Mouse (Mus musculus) embryonic facial prominence, embryonic 15.5 days (tissue): ENCODE data around the gene Lrtm1. TPM values are rescaled to one million over a fixed set of nuclear protein-coding genes. Genes with fewer than 3 reads are reported as not detected.

Experiments used
- ATAC-seq: fragments of 200-750 bp; cut with Nextera tagmentation; 2 replicates; pipeline ENCODE4 v1.8.0; 2017; ENCODE audit warnings: low read depth, moderate TSS enrichment; ENCODE audit not compliant: insufficient number of reproducible peaks, low FRiP score, low TSS enrichment
- H3K27ac ChIP-seq: fragments of 300-500 bp; sonication (generic); replicated peaks from 2 replicates; pipeline ENCODE4 v1.5.1; 2015; ENCODE audit warnings: mild to moderate bottlenecking, inconsistent platforms
- H3K27me3 ChIP-seq: fragments of 300-500 bp; sonication (generic); 2 replicates; pipeline ENCODE4 v1.6.1; 2015; ENCODE audit warnings: inconsistent platforms
- H3K36me3 ChIP-seq: fragments of 300-500 bp; sonication (generic); 2 replicates; pipeline ENCODE4 v1.6.1; 2015; ENCODE audit warnings: mild to moderate bottlenecking, inconsistent platforms
- H3K4me1 ChIP-seq: fragments of 300-500 bp; sonication (generic); 2 replicates; pipeline ENCODE4 v1.6.1; 2015; ENCODE audit warnings: inconsistent platforms
- H3K4me2 ChIP-seq: fragments of 300-500 bp; sonication (generic); replicated peaks from 2 replicates; pipeline ENCODE4 v1.6.1; 2015; ENCODE audit warnings: mild to moderate bottlenecking, inconsistent platforms
- H3K4me3 ChIP-seq: fragments of 300-500 bp; sonication (generic); replicated peaks from 2 replicates; pipeline ENCODE4 v1.5.1; 2015; ENCODE audit warnings: mild to moderate bottlenecking, inconsistent platforms
- H3K9ac ChIP-seq: fragments of 300-500 bp; sonication (generic); 2 replicates; pipeline ENCODE4 v1.6.1; 2015; ENCODE audit warnings: inconsistent platforms
- H3K9me3 ChIP-seq: fragments of 300-500 bp; sonication (generic); replicated peaks from 2 replicates; pipeline ENCODE4 v1.6.1; 2016; ENCODE audit warnings: inconsistent platforms
- WGBS: fragments of 180-500 bp; shearing (Covaris S2); methylation state at CpG from one replicate; pipeline ENCODE4 v1.1.7; 2015; 5-methylcytosine and 5-hydroxymethylcytosine counted together
- polyA plus RNA-seq: library from polyadenylated mRNA; unstranded; fragments of >200 nt; fragmentation: Nextera tagmentation; extraction: Ambion mirVana; gene quantifications from 2 replicates; pipeline ENCODE4 v1.2.1, GENCODE M21; 2015

The Lrtm1 gene
- polyA plus RNA-seq = 0.61 and 0.98 TPM in 2 replicates

DNA sequence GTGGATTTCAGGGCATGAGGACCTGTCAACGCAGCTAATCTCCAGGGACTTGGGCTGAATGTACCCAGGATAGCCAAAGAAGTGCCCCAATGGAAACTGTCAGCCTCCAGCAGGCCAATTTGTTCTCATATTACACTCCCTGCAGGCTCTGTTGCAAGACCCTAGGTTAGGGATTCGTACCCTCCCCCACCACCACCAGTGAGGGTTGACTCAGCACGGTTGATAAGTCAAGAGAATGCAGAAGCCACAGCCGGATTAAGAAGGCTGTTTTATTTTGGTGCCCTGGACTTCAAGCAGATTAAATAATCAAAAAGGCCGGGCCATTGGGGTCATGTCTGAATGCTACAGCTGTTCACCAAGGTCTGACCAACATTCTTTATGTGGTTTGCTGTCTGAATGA is at the start of gene Lrtm1:
Gene Lrtm1, plus strand, starts transcription at position 326 of the 400 bp plus-strand sequence.
- no peaks in the 10 kb centered on the region for H3K36me3 ChIP-seq
- no peaks in the 10 kb centered on the region for H3K27me3 ChIP-seq
- H3K4me3 ChIP-seq = no peak within 1 kb of the TSS
- 23% methylated on average over 5 of the region's 5 CpGs for WGBS
- H3K9ac ChIP-seq = no peak within 1 kb of the TSS
- no peaks in the 10 kb centered on the region for H3K9me3 ChIP-seq
- peaks cover 24% of the 10 kb centered on the region for H3K4me1 ChIP-seq
- peak; percentile 70; the same call in 1 of the 2 replicates for ATAC-seq
- H3K4me2 ChIP-seq = no peak within 1 kb of the TSS
- H3K27ac ChIP-seq = 0 out of 2 replicates have a peak within 1 kb of the TSS, but pooled peaks have one; percentile 39

DNA sequence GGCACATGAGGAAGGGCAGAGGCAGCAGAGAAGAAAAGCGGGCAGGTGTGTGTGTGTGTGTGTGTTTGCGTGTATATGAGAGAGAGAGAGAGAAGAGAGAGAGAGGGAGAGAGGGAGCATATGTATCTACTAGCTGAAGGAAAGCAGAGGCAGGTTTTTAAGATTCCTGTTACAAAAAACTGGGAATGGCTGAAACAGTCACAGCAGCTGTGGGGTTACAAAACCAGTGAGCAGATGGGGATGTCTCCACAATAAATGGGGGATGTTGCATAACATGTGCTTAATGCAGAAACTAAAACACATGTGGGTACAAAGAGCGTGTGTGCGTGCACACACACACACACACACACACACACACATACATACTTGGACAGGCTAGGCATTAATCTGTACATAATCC is 48.8 kb upstream of the Lrtm1 start:
- ATAC-seq = no peak
- no peaks in the 10 kb centered on the region for H3K36me3 ChIP-seq
- 66% methylated on average over 4 of the region's 4 CpGs for WGBS
- no peak overlapping the region for H3K4me3 ChIP-seq
- H3K4me1 ChIP-seq = peaks cover 9% of the 10 kb centered on the region
- no peaks in the 10 kb centered on the region for H3K27me3 ChIP-seq
- no peak overlapping the region for H3K27ac ChIP-seq
- no peaks in the 10 kb centered on the region for H3K9me3 ChIP-seq
- no peak overlapping the region for H3K4me2 ChIP-seq
- no peak overlapping the region for H3K9ac ChIP-seq

DNA sequence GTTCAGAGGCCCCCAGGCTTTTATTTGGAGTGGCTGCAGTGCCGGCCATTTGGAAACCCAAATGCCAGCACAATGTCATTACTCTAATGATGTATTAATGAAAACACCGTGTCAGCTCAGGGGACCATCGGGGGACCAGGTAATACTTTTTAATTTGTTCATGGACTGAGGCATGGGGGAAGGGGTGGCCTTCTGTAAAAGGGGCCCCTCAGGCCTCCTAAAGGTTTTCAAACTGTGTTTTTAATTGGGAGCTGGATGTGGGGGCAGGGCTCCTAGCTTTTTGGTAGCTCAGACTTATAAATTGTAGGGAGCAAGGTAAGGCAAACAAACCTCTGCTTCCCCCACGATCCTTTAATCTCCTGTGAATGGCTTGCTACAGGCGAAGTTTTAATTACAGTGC is 45.4 kb upstream of the Lrtm1 start:
- Histone ChIP-seq H3K9ac (no peak overlapping the region), H3K9me3 (no peaks in the 10 kb centered on the region), H3K36me3 (no peaks in the 10 kb centered on the region), H3K4me1 (peaks cover 9% of the 10 kb centered on the region), H3K4me2 (no peak overlapping the region), H3K27me3 (no peaks in the 10 kb centered on the region), H3K27ac (no peak overlapping the region), H3K4me3 (no peak overlapping the region)
- ATAC-seq = no peak
- WGBS = 17% methylated on average over 5 of the region's 5 CpGs

DNA sequence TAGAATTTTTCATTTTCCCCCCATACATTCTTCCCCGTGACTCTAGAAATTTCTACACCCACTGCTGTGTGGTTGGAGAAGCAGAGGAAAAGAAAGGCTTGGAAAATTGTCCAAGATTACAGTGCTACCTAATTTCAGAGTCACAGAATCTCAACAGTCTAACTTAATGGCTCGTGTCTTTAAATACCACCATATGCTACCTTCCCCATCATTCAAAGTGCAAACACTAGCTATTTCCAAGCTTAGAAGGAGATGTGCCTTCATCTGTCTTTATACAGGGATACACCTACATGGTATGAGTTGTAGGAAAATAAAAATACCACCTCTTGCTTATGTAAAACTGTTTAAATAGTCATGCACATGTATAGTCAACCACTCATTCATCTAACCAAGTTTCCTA is 38.8 kb upstream of the Lrtm1 start:
- Histone ChIP-seq H3K9ac (no peak overlapping the region), H3K27ac (no peak overlapping the region), H3K27me3 (no peaks in the 10 kb centered on the region), H3K4me1 (peaks cover 3% of the 10 kb centered on the region; the same call in 1 of the 2 replicates), H3K9me3 (no peaks in the 10 kb centered on the region), H3K36me3 (no peaks in the 10 kb centered on the region), H3K4me2 (no peak overlapping the region), H3K4me3 (no peak overlapping the region)
- 87% methylated on average over 2 of the region's 2 CpGs for WGBS
- ATAC-seq = no peak

DNA sequence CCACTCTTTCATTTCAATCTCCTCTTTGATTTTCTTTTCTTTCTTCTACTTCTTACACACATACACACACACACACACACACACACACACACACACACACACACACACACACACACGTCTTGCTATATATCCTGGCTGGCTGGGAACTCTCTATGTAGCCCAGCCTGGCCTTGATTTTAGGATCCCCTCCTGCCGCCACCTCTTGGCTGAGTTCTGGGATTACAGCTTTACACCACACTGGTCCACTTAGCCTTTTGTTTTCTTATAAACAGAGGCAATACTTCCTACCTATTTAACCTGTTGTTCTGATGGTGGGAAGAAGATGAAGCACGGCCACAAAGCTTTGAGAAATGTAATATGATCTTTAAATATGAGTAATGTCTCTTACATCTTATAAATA is 37.5 kb upstream of the Lrtm1 start:
- H3K4me1 ChIP-seq = peaks cover 3% of the 10 kb centered on the region; the same call in 1 of the 2 replicates
- no peaks in the 10 kb centered on the region for H3K27me3 ChIP-seq
- no peak overlapping the region for H3K4me2 ChIP-seq
- no peaks in the 10 kb centered on the region for H3K36me3 ChIP-seq
- no peak overlapping the region for H3K4me3 ChIP-seq
- H3K9ac ChIP-seq = no peak overlapping the region
- no peak for ATAC-seq
- no peaks in the 10 kb centered on the region for H3K9me3 ChIP-seq
- WGBS = 39% methylated on average over 3 of the region's 3 CpGs
- no peak overlapping the region for H3K27ac ChIP-seq

- H3K4me2 ChIP-seq = no peak overlapping the region
- no peak for ATAC-seq
- WGBS = 68% methylated on average over 2 of the region's 2 CpGs
- H3K4me3 ChIP-seq = no peak overlapping the region
- H3K36me3 ChIP-seq = no peaks in the 10 kb centered on the region
- H3K9me3 ChIP-seq = no peaks in the 10 kb centered on the region
- H3K9ac ChIP-seq = no peak overlapping the region
- no peak overlapping the region for H3K27ac ChIP-seq
- H3K27me3 ChIP-seq = no peaks in the 10 kb centered on the region
- H3K4me1 ChIP-seq = peaks cover 10% of the 10 kb centered on the region
Measured at GRCm38 (mm10) chr14:28984276-28984675, 33.7 kb upstream of the Lrtm1 start.

- Histone ChIP-seq H3K27ac (peak overlapping the region; percentile 67), H3K4me2 (no peak overlapping the region), H3K36me3 (no peaks in the 10 kb centered on the region), H3K9me3 (no peaks in the 10 kb centered on the region), H3K27me3 (no peaks in the 10 kb centered on the region), H3K9ac (no peak overlapping the region), H3K4me3 (no peak overlapping the region), H3K4me1 (peaks cover 18% of the 10 kb centered on the region)
- 58% methylated on average over 7 of the region's 7 CpGs for WGBS
- no peak for ATAC-seq
Measured at GRCm38 (mm10) chr14:28988211-28988900, 29.7 kb upstream of the Lrtm1 start.

DNA sequence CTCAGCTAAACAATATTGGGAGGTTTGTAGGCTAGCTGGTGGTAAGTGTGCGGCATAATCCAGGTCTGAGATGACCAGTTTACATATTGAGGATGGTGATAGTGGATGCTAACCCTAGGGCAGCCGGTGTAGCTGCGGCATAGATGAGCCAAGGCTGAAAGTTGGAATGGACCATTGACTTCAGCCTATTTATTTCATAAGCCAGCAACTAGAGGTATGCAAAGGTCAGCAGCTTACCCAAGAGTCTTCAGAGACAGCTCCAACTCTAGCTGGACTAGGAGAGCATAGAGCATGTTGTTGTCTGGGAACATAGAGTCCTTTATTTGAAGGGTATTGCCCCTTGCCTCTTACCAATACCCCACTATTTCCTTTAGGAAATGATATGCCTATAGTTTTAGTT is 21.4 kb upstream of the Lrtm1 start:
- H3K9ac ChIP-seq = no peak overlapping the region
- H3K4me2 ChIP-seq = no peak overlapping the region
- H3K36me3 ChIP-seq = no peaks in the 10 kb centered on the region
- 96% methylated on average over 3 of the region's 3 CpGs for WGBS
- peak overlapping the region; percentile 48; the same call in 1 of the 2 replicates for H3K27ac ChIP-seq
- ATAC-seq = no peak
- no peak overlapping the region for H3K4me3 ChIP-seq
- peaks cover 14% of the 10 kb centered on the region for H3K4me1 ChIP-seq
- H3K9me3 ChIP-seq = no peaks in the 10 kb centered on the region
- H3K27me3 ChIP-seq = no peaks in the 10 kb centered on the region

DNA sequence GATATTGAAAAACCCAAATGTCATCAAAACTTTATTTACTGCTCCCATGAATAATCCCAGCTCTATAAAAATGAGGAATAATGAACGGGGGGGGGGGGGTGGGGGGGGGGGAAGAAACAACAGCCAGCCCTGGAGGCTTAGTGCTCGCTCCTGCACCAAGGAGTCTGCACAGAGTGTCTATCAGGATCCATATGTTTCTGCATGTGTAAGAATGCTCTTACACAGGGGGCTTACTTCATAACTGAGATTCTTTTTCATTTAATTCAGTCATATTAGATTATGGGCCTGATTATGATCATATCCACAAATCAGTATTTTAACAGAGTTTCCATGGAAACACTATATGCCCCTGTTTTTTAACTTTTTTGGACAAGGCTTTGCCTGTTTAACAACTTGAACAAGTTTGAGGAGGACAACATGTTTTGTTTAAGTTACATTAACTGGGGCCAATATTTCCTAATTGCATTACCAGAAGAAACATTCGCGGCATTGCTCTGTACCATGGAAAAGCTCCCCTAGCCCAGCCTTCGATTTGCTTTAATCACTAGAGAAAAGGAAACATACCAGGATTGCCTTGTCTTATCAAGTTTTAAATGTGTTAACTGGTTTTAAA is 12.7 kb upstream of the Lrtm1 start:
- H3K9ac ChIP-seq = no peak overlapping the region
- H3K9me3 ChIP-seq = no peaks in the 10 kb centered on the region
- H3K36me3 ChIP-seq = no peaks in the 10 kb centered on the region
- H3K27me3 ChIP-seq = no peaks in the 10 kb centered on the region
- H3K4me3 ChIP-seq = no peak overlapping the region
- no peak overlapping the region for H3K4me2 ChIP-seq
- peak; percentile 65; the same call in 1 of the 2 replicates for ATAC-seq
- WGBS = 41% methylated on average over 4 of the region's 5 CpGs
- 0 out of 2 replicates have a peak overlapping the region, but pooled peaks have one; percentile 55 for H3K27ac ChIP-seq
- H3K4me1 ChIP-seq = no peaks in the 10 kb centered on the region

DNA sequence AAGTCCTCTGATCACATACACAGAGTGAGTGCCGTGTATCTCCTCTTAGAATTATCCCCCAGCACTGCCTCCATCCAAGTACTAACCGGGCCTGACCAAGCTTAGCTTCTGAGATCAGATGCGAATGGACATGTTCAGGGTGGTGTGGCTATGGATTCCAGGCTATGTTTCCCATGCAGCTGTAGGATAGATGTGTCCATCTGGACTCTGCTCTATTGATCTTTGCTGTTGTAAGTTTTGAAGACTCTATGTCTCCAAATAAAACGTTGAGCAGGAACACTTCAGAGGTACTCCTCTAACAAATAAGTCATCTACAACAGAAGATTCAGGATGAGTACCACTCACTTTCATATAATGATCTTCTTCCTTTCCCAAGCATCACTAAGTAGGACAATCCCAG is 8.4 kb upstream of the Lrtm1 start:
- Histone ChIP-seq H3K4me1 (no peaks in the 10 kb centered on the region), H3K4me3 (no peak overlapping the region), H3K27ac (no peak overlapping the region), H3K36me3 (no peaks in the 10 kb centered on the region), H3K9me3 (no peaks in the 10 kb centered on the region), H3K27me3 (no peaks in the 10 kb centered on the region), H3K4me2 (no peak overlapping the region), H3K9ac (no peak overlapping the region)
- 83% methylated on average over 4 of the region's 4 CpGs for WGBS
- ATAC-seq = no peak

DNA sequence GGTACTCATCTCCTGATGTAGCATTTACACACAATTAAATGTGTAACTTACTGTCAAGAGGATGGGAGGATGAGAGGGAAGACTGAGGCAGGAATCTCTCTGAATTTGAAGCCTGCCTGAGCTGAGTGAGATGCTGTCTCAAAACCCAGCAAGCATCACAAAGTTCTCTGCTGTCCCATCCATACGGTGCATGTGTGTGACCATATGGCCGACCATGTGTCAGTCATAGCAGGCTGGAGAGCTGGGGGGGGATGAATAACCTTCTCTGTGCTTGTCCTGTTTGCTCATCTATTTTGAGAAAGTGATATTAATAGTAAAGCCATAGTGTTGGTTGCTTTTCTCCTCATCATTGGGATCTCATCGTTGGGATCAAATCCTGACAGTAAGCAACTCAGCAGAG is 4.8 kb upstream of the Lrtm1 start:
- Histone ChIP-seq H3K9ac (no peak overlapping the region), H3K4me1 (peaks cover 23% of the 10 kb centered on the region), H3K27ac (no peak overlapping the region), H3K4me3 (no peak overlapping the region), H3K27me3 (no peaks in the 10 kb centered on the region), H3K36me3 (no peaks in the 10 kb centered on the region), H3K9me3 (no peaks in the 10 kb centered on the region), H3K4me2 (no peak overlapping the region)
- 72% methylated on average over 3 of the region's 3 CpGs for WGBS
- no peak for ATAC-seq

GRCm38 (mm10) chr14:29014680-29015079 is 3.3 kb upstream of the Lrtm1 start:
- WGBS = 81% methylated on average over 2 of the region's 2 CpGs
- no peak overlapping the region for H3K9ac ChIP-seq
- no peaks in the 10 kb centered on the region for H3K9me3 ChIP-seq

More at GRCm38 (mm10) chr14:29014680-29015079, 3.3 kb upstream of the Lrtm1 start:
- no peak for ATAC-seq
- Histone ChIP-seq H3K27ac (no peak overlapping the region), H3K36me3 (no peaks in the 10 kb centered on the region), H3K4me1 (peaks cover 24% of the 10 kb centered on the region), H3K4me2 (no peak overlapping the region), H3K27me3 (no peaks in the 10 kb centered on the region), H3K4me3 (no peak overlapping the region)
